Mouse (Mus musculus): Measurements from ENCODE around the gene Gm21866. TPM values are rescaled to one million over a fixed set of nuclear protein-coding genes. Genes with fewer than 3 reads are reported as not detected.
"Not testable (repeated sequence)": the region's sequence is repeated elsewhere in the genome, so short reads cannot be mapped to it uniquely, and the experiment has no call there.

The Gm21866 gene
- not detected in 2 replicates for polyA plus RNA-seq (2015; fragmentation: Nextera tagmentation; extraction: Ambion mirVana)

- not testable (repeated sequence) for H3K27me3 ChIP-seq (replicated peaks); H3K27ac ChIP-seq (replicated peaks); H3K9me3 ChIP-seq; H3K4me3 ChIP-seq; ATAC-seq (ENCODE audit: extremely low read depth, insufficient number of reproducible peaks, low FRiP score, low TSS enrichment); H3K9ac ChIP-seq; H3K4me1 ChIP-seq; H3K4me2 ChIP-seq; H3K36me3 ChIP-seq
- WGBS = 100% methylated on average over 1 of the region's 3 CpGs
These were observed at the start of gene Gm21866 for GRCm38 (mm10) chrY:13465479-13465878. Gene Gm21866, minus strand, starts transcription at chrY:13465579.

- H3K36me3 ChIP-seq; H3K9me3 ChIP-seq; H3K4me3 ChIP-seq; H3K9ac ChIP-seq; H3K27ac ChIP-seq (replicated peaks); H3K27me3 ChIP-seq (replicated peaks); ATAC-seq (ENCODE audit: extremely low read depth, insufficient number of reproducible peaks, low FRiP score, low TSS enrichment); H3K4me2 ChIP-seq; H3K4me1 ChIP-seq: not testable (repeated sequence)
- WGBS = no CpG with 5 or more reads among the region's 1 CpGs
These were observed 28.3 kb upstream of the Gm21866 start, which contains the start of gene Gm20773 for GRCm38 (mm10) chrY:13493726-13494125. Gene Gm20773, plus strand, starts transcription at chrY:13494026.

Other genes starting within 250 kb of the Gm21866 start
- gene Gm21828, start 241.7 kb downstream of the Gm21866 start, polyA plus RNA-seq (2015; fragmentation: Nextera tagmentation; extraction: Ambion mirVana) = not detected in 2 replicates
- gene Gm21440, start 213.2 kb downstream of the Gm21866 start, polyA plus RNA-seq (2015; fragmentation: Nextera tagmentation; extraction: Ambion mirVana) = not detected in 2 replicates
- gene Gm21454, start 213.1 kb downstream of the Gm21866 start, polyA plus RNA-seq (2015; fragmentation: Nextera tagmentation; extraction: Ambion mirVana) = not detected in 2 replicates
- gene Gm21725, start 116.5 kb downstream of the Gm21866 start, polyA plus RNA-seq (2015; fragmentation: Nextera tagmentation; extraction: Ambion mirVana) = not detected in 2 replicates
- not detected in 2 replicates for gene Gm20773, start 28.4 kb upstream of the Gm21866 start, polyA plus RNA-seq (2015; fragmentation: Nextera tagmentation; extraction: Ambion mirVana)